Mouse (Mus musculus) heart, postnatal 0 days (tissue): ENCODE data around the gene Ptprm.

Experiments
- CTCF ChIP-seq: IDR thresholded peaks from 2 replicates; pipeline ENCODE4 v1.5.1; 2016; ENCODE audit warnings: antibody characterized with exemption, control low read depth, low read depth
- EP300 ChIP-seq: IDR thresholded peaks from 2 replicates; pipeline ENCODE4 v1.6.1; 2016; ENCODE audit warnings: antibody characterized with exemption, low read depth

DNA sequence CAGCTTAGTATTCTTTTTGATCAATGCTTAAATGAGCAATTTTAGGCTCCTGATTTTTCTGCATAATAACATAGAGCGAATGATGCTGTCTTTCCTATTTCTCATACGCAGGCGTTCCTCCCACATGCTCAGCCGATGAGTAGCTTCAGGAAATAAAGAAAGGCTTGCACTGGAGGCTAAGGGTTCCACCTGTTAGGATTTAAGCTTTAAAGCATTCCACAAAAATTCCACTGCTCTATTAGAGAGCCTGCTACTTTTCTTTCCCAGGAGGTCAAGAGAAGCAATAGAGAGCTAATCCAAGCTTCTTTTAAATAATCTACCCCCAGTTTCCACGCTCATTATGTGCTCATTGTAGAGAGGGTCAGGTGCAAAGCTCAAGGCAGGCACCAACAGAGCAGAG is 127.3 kb downstream of the Ptprm start:
- TF ChIP-seq CTCF, result no peak
- TF ChIP-seq EP300, result no peak
